Mouse (Mus musculus) liver, adult 2 months (tissue): ENCODE measurements around the gene Cyfip1. TPM values are rescaled to one million over a fixed set of nuclear protein-coding genes. Genes with fewer than 3 reads are reported as not detected.
A peak's percentile ranks its signal among the peaks of the same experiment; 100 is the strongest.
"Not testable (repeated sequence)": the region's sequence is repeated elsewhere in the genome, so short reads cannot be mapped to it uniquely, and the experiment has no call there.

Experiments
- DNase-seq: peaks from one replicate; pipeline ENCODE4 v3.0.0-alpha.2; 2011; ENCODE audit warnings: low read depth, low spot score; ENCODE audit errors: extremely low read depth
- H3K27ac ChIP-seq: fragments of 200-500 bp; replicated peaks from 2 replicates; pipeline ENCODE4 v1.5.1; 2012; ENCODE audit warnings: low read depth, mild to moderate bottlenecking, control low read depth, inconsistent platforms, low read length; ENCODE audit not compliant: insufficient read depth
- H3K27me3 ChIP-seq: fragments of 200-500 bp; 2 replicates; pipeline ENCODE4 v1.6.1; 2012; ENCODE audit warnings: mild to moderate bottlenecking, moderate library complexity, low read length, inconsistent platforms; ENCODE audit not compliant: control insufficient read depth, insufficient read depth
- H3K36me3 ChIP-seq: fragments of 200-500 bp; 2 replicates; pipeline ENCODE4 v1.6.1; 2012; ENCODE audit warnings: low read length, inconsistent platforms; ENCODE audit not compliant: control insufficient read depth, insufficient read depth
- H3K4me1 ChIP-seq: fragments of 200-500 bp; 2 replicates; pipeline ENCODE4 v1.6.1; 2011; ENCODE audit warnings: low read length; ENCODE audit not compliant: control insufficient read depth, insufficient read depth
- H3K4me3 ChIP-seq: fragments of 200-500 bp; 2 replicates; pipeline ENCODE4 v1.5.1; 2011; ENCODE audit warnings: low read depth, mild to moderate bottlenecking, control low read depth, low read length, moderate library complexity; ENCODE audit not compliant: insufficient read depth
- H3K79me2 ChIP-seq: fragments of 200-500 bp; 2 replicates; pipeline ENCODE4 v1.6.1; 2012; ENCODE audit warnings: inconsistent platforms, mild to moderate bottlenecking, low read length, moderate library complexity; ENCODE audit not compliant: control insufficient read depth, insufficient read depth
- H3K9ac ChIP-seq: fragments of 200-500 bp; 2 replicates; pipeline ENCODE4 v1.6.1; 2012; ENCODE audit warnings: low read depth, mild to moderate bottlenecking, control low read depth, inconsistent platforms, low read length
- CTCF ChIP-seq: fragments of 200-500 bp; IDR thresholded peaks from 2 replicates; pipeline ENCODE4 v1.5.1; 2011; ENCODE audit warnings: low read depth, low read length, control low read depth
- POLR2A ChIP-seq: fragments of 200-500 bp; IDR thresholded peaks from 2 replicates; pipeline ENCODE4 v1.6.1; 2011; ENCODE audit warnings: low read length, control low read depth; ENCODE audit not compliant: insufficient read depth; ENCODE audit errors: extremely low read depth
- WGBS: fragments of 180-500 bp; shearing (Covaris S2); methylation state at CpG from one replicate; pipeline ENCODE4 v1.1.7; 2018; 5-methylcytosine and 5-hydroxymethylcytosine counted together
- polyA plus RNA-seq: library from polyadenylated mRNA; depleted of rRNA; stranded (reverse); fragments of >200 nt; gene quantifications from 2 replicates; pipeline ENCODE4 v1.2.3, GENCODE M21; 2012
- total RNA-seq: library from RNA; depleted of rRNA; stranded (reverse); fragments of >200 nt; gene quantifications from 2 replicates; pipeline ENCODE4 v1.2.3, GENCODE M21; 2014

The Cyfip1 gene
- total and polyA plus RNA-seq, 2 experiments: 17.3 to 45.0 TPM

DNA sequence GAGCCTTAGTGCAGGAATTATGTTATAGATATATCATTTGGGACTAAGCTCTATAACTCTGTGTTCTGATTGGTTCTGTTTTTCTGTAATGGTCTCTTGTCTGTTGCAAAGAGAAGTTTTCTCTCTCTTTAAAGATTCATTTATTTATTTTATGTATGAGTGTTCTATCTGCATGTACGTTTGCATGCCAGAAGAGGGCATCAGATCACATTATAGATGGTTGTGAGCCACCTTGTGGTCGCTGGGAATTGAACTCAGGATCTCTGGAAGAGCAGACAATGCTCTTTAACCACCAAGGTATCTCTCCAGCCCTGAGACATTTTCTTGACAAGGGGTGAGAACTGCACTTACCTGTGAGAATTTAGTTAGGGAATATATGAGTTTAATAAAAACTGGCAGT is 63.9 kb downstream of the Cyfip1 start:
- no peaks in the 10 kb centered on the region for H3K27me3 ChIP-seq
- H3K4me1 ChIP-seq: peaks cover 5% of the 10 kb centered on the region; the same call in 1 of the 2 replicates
- no peaks in the 10 kb centered on the region for H3K79me2 ChIP-seq
- no peak for DNase-seq
- no peak overlapping the region for H3K9ac ChIP-seq
- no peak overlapping the region for H3K4me3 ChIP-seq
- H3K27ac ChIP-seq: no peak overlapping the region
- H3K36me3 ChIP-seq: peaks cover 55% of the 10 kb centered on the region
- no peak for TF ChIP-seq POLR2A
- TF ChIP-seq CTCF: no peak
- WGBS: 95% methylated on average over 2 of the region's 2 CpGs

GRCm38 (mm10) chr7:55909519-55909918 is 68.0 kb downstream of the Cyfip1 start:
- Histone ChIP-seq H3K9ac (no peak overlapping the region), H3K4me1 (peaks cover 12% of the 10 kb centered on the region; the same call in 1 of the 2 replicates), H3K27ac (no peak overlapping the region), H3K4me3 (no peak overlapping the region), H3K79me2 (no peaks in the 10 kb centered on the region), H3K36me3 (peaks cover 51% of the 10 kb centered on the region), H3K27me3 (no peaks in the 10 kb centered on the region)
- 91% methylated on average over 1 of the region's 1 CpGs for WGBS
- peak; percentile 30 for DNase-seq
- TF ChIP-seq POLR2A (no peak), CTCF (no peak)

DNA sequence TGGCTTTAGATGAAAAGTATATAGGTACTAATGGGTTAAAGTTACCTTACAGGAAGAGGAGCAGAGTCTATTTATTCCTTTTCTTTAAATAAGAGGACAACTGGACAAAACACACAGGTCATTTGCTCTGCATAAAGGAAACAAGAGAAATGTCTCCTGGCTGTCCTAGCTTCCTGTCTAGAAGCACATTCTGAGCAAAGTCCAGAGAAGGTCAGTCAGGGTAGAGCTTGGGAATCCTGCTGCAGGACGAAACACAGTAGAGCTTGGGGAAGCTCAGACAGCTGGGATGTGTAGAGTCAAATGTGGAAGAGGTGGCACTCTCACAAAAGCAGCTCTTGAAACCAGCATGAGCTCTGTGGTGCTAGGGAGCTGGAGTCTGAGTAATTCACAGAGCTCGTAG is 68.8 kb downstream of the Cyfip1 start:
- no peaks in the 10 kb centered on the region for H3K79me2 ChIP-seq
- WGBS: 46% methylated on average over 2 of the region's 2 CpGs
- H3K27me3 ChIP-seq: no peaks in the 10 kb centered on the region
- TF ChIP-seq CTCF: no peak
- TF ChIP-seq POLR2A: no peak
- H3K36me3 ChIP-seq: peaks cover 56% of the 10 kb centered on the region
- peak; percentile 42 for DNase-seq
- H3K27ac ChIP-seq: peak overlapping the region; percentile 10; the same call in 1 of the 2 replicates
- H3K4me1 ChIP-seq: peaks cover 12% of the 10 kb centered on the region; the same call in 1 of the 2 replicates
- H3K9ac ChIP-seq: no peak overlapping the region
- no peak overlapping the region for H3K4me3 ChIP-seq

DNA sequence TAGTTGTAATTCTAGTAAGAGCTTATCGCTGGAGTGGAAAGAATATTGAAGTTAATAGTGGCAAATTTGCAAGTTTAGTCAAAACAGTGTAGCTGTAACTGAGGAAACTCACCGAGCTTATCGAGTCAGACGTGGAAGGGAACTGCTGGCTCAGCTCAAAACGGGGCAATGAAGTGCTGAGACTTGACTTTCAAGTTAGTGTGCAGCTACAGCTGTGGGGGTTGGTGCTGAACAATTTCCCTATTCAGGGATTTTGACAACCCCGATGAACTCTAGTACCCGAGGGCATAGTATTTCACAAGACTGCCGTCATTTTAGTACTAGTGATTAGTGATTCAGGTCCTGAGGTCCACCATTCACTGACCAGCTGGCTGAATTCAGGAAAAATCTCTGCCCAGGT is 69.8 kb downstream of the Cyfip1 start:
- H3K27ac ChIP-seq: peak overlapping the region; percentile 6; the same call in 1 of the 2 replicates
- TF ChIP-seq CTCF (no peak), POLR2A (no peak)
- 19% methylated on average over 8 of the region's 8 CpGs for WGBS
- peaks cover 48% of the 10 kb centered on the region for H3K36me3 ChIP-seq
- H3K4me1 ChIP-seq: peaks cover 12% of the 10 kb centered on the region; the same call in 1 of the 2 replicates
- peak; percentile 79 for DNase-seq
- H3K9ac ChIP-seq: no peak overlapping the region
- no peak overlapping the region for H3K4me3 ChIP-seq
- no peaks in the 10 kb centered on the region for H3K27me3 ChIP-seq
- H3K79me2 ChIP-seq: no peaks in the 10 kb centered on the region

- TF ChIP-seq POLR2A: no peak
- Histone ChIP-seq H3K36me3 (peaks cover 49% of the 10 kb centered on the region), H3K4me1 (peaks cover 12% of the 10 kb centered on the region; the same call in 1 of the 2 replicates), H3K27me3 (no peaks in the 10 kb centered on the region), H3K79me2 (no peaks in the 10 kb centered on the region), H3K27ac (no peak overlapping the region), H3K9ac (no peak overlapping the region), H3K4me3 (no peak overlapping the region)
- no peak for DNase-seq
- 96% methylated on average over 5 of the region's 5 CpGs for WGBS
These were observed 70.6 kb downstream of the Cyfip1 start for GRCm38 (mm10) chr7:55912118-55912517.

GRCm38 (mm10) chr7:55918365-55918764 is 76.8 kb downstream of the Cyfip1 start:
- peaks cover 59% of the 10 kb centered on the region for H3K36me3 ChIP-seq
- not testable (repeated sequence) for H3K4me1 ChIP-seq, H3K27me3 ChIP-seq, H3K9ac ChIP-seq, H3K79me2 ChIP-seq, H3K4me3 ChIP-seq, H3K27ac ChIP-seq
- WGBS: 89% methylated on average over 11 of the region's 11 CpGs
- peak; percentile 31 for DNase-seq
